Mouse (Mus musculus): ENCODE results near the gene Nfrkb. TPM values are rescaled to one million over a fixed set of nuclear protein-coding genes. Genes with fewer than 3 reads are reported as not detected.

Nfrkb gene
- polyA plus RNA-seq (2012; ENCODE audit: insufficient read depth, insufficient read length, low replicate concordance, missing spikeins), result not detected in 2 replicates

- Histone ChIP-seq H3K4me3 (ENCODE audit: insufficient read depth, low read depth, low read length) (peak within 1 kb of the TSS; percentile 87), H3K27ac (ENCODE audit: insufficient read depth, low read depth, low read length) (peak within 1 kb of the TSS; percentile 67), H3K4me1 (ENCODE audit: control insufficient read depth, insufficient read depth, low read length) (peaks cover 14% of the 10 kb centered on the region; the same call in 1 of the 2 replicates)
- WGBS, result 1% methylated on average over 45 of the region's 46 CpGs
- peak; percentile 52; the same call in 1 of the 2 replicates for TF ChIP-seq POLR2A (IDR thresholded peaks at IDR 0.05; ENCODE audit: insufficient read depth, low read depth, low read length)
- no peak for TF ChIP-seq CTCF (IDR thresholded peaks at IDR 0.05; ENCODE audit: insufficient read depth, low read depth, low read length)
Measured at GRCm38 (mm10) chr9:31385947-31386354, at the start of gene Nfrkb. Nfrkb (plus strand) TSS chr9:31386192.

- no peak for TF ChIP-seq CTCF (IDR thresholded peaks at IDR 0.05; ENCODE audit: insufficient read depth, low read depth, low read length)
- TF ChIP-seq POLR2A (IDR thresholded peaks at IDR 0.05; ENCODE audit: insufficient read depth, low read depth, low read length), result no peak
- Histone ChIP-seq H3K27ac (ENCODE audit: insufficient read depth, low read depth, low read length) (no peak overlapping the region), H3K4me3 (ENCODE audit: insufficient read depth, low read depth, low read length) (no peak overlapping the region), H3K4me1 (ENCODE audit: control insufficient read depth, insufficient read depth, low read length) (no peaks in the 10 kb centered on the region)
- 59% methylated on average over 11 of the region's 11 CpGs for WGBS
Measured at GRCm38 (mm10) chr9:31344289-31344831, 41.6 kb upstream of the Nfrkb start.

- WGBS, result 82% methylated on average over 15 of the region's 15 CpGs
- no peak overlapping the region for H3K4me3 ChIP-seq (ENCODE audit: insufficient read depth, low read depth, low read length)
- TF ChIP-seq CTCF (IDR thresholded peaks at IDR 0.05; ENCODE audit: insufficient read depth, low read depth, low read length), result no peak
- TF ChIP-seq POLR2A (IDR thresholded peaks at IDR 0.05; ENCODE audit: insufficient read depth, low read depth, low read length), result no peak
- H3K4me1 ChIP-seq (ENCODE audit: control insufficient read depth, insufficient read depth, low read length), result no peaks in the 10 kb centered on the region
- H3K27ac ChIP-seq (ENCODE audit: insufficient read depth, low read depth, low read length), result no peak overlapping the region
Measured at GRCm38 (mm10) chr9:31346575-31347080, 39.4 kb upstream of the Nfrkb start.

GRCm38 (mm10) chr9:31348458-31348857 is 37.5 kb upstream of the Nfrkb start:
- no peaks in the 10 kb centered on the region for H3K4me1 ChIP-seq (ENCODE audit: control insufficient read depth, insufficient read depth, low read length)
- TF ChIP-seq POLR2A (IDR thresholded peaks at IDR 0.05; ENCODE audit: insufficient read depth, low read depth, low read length) (no peak), CTCF (IDR thresholded peaks at IDR 0.05; ENCODE audit: insufficient read depth, low read depth, low read length) (no peak)
- WGBS, result 78% methylated on average over 4 of the region's 4 CpGs
- H3K27ac ChIP-seq (ENCODE audit: insufficient read depth, low read depth, low read length), result no peak overlapping the region
- H3K4me3 ChIP-seq (ENCODE audit: insufficient read depth, low read depth, low read length), result no peak overlapping the region

- no peak overlapping the region for H3K4me3 ChIP-seq (ENCODE audit: insufficient read depth, low read depth, low read length)
- H3K4me1 ChIP-seq (ENCODE audit: control insufficient read depth, insufficient read depth, low read length), result no peaks in the 10 kb centered on the region
- peak; percentile 87 for TF ChIP-seq CTCF (IDR thresholded peaks at IDR 0.05; ENCODE audit: insufficient read depth, low read depth, low read length)
- TF ChIP-seq POLR2A (IDR thresholded peaks at IDR 0.05; ENCODE audit: insufficient read depth, low read depth, low read length), result no peak
- WGBS, result 66% methylated on average over 11 of the region's 11 CpGs
- no peak overlapping the region for H3K27ac ChIP-seq (ENCODE audit: insufficient read depth, low read depth, low read length)
Measured at GRCm38 (mm10) chr9:31348915-31349314, 37.1 kb upstream of the Nfrkb start.

GRCm38 (mm10) chr9:31352716-31353115 is 33.3 kb upstream of the Nfrkb start:
- 84% methylated on average over 2 of the region's 2 CpGs for WGBS
- no peak overlapping the region for H3K27ac ChIP-seq (ENCODE audit: insufficient read depth, low read depth, low read length)
- H3K4me3 ChIP-seq (ENCODE audit: insufficient read depth, low read depth, low read length), result no peak overlapping the region
- TF ChIP-seq CTCF (IDR thresholded peaks at IDR 0.05; ENCODE audit: insufficient read depth, low read depth, low read length) (no peak), POLR2A (IDR thresholded peaks at IDR 0.05; ENCODE audit: insufficient read depth, low read depth, low read length) (no peak)
- H3K4me1 ChIP-seq (ENCODE audit: control insufficient read depth, insufficient read depth, low read length), result no peaks in the 10 kb centered on the region

GRCm38 (mm10) chr9:31353518-31353917 is 32.5 kb upstream of the Nfrkb start:
- H3K4me3 ChIP-seq (ENCODE audit: insufficient read depth, low read depth, low read length), result no peak overlapping the region
- H3K4me1 ChIP-seq (ENCODE audit: control insufficient read depth, insufficient read depth, low read length), result no peaks in the 10 kb centered on the region
- no peak for TF ChIP-seq CTCF (IDR thresholded peaks at IDR 0.05; ENCODE audit: insufficient read depth, low read depth, low read length)
- TF ChIP-seq POLR2A (IDR thresholded peaks at IDR 0.05; ENCODE audit: insufficient read depth, low read depth, low read length), result no peak
- 86% methylated on average over 10 of the region's 10 CpGs for WGBS
- H3K27ac ChIP-seq (ENCODE audit: insufficient read depth, low read depth, low read length), result no peak overlapping the region

- TF ChIP-seq CTCF (IDR thresholded peaks at IDR 0.05; ENCODE audit: insufficient read depth, low read depth, low read length) (no peak), POLR2A (IDR thresholded peaks at IDR 0.05; ENCODE audit: insufficient read depth, low read depth, low read length) (no peak)
Measured at GRCm38 (mm10) chr9:31354051-31354450, 31.9 kb upstream of the Nfrkb start.

GRCm38 (mm10) chr9:31363698-31364609 is 22.0 kb upstream of the Nfrkb start:
- WGBS, result 73% methylated on average over 9 of the region's 9 CpGs
- Histone ChIP-seq H3K27ac (ENCODE audit: insufficient read depth, low read depth, low read length) (no peak overlapping the region), H3K4me3 (ENCODE audit: insufficient read depth, low read depth, low read length) (no peak overlapping the region), H3K4me1 (ENCODE audit: control insufficient read depth, insufficient read depth, low read length) (no peaks in the 10 kb centered on the region)
- TF ChIP-seq POLR2A (IDR thresholded peaks at IDR 0.05; ENCODE audit: insufficient read depth, low read depth, low read length) (no peak), CTCF (IDR thresholded peaks at IDR 0.05; ENCODE audit: insufficient read depth, low read depth, low read length) (no peak)

More at GRCm38 (mm10) chr9:31354051-31354450, 31.9 kb upstream of the Nfrkb start:
- Histone ChIP-seq H3K4me1 (ENCODE audit: control insufficient read depth, insufficient read depth, low read length) (no peaks in the 10 kb centered on the region), H3K4me3 (ENCODE audit: insufficient read depth, low read depth, low read length) (no peak overlapping the region), H3K27ac (ENCODE audit: insufficient read depth, low read depth, low read length) (no peak overlapping the region)
- WGBS, result 89% methylated on average over 7 of the region's 7 CpGs

Data from olfactory bulb, adult 2 months (tissue).